Mouse (Mus musculus): Measurements from ENCODE around the gene Podn.

Podn gene

GRCm38 (mm10) chr4:108083032-108083735 lies 13.1 kb downstream of the Podn start:
- no peak for TF ChIP-seq GATA4 (IDR thresholded peaks at IDR 0.05; ENCODE audit: insufficient replicate concordance, low read length)

- TF ChIP-seq GATA4 (IDR thresholded peaks at IDR 0.05; ENCODE audit: insufficient replicate concordance, low read length): no peak
These were observed 13.8 kb downstream of the Podn start for GRCm38 (mm10) chr4:108082401-108082806.

DNA sequence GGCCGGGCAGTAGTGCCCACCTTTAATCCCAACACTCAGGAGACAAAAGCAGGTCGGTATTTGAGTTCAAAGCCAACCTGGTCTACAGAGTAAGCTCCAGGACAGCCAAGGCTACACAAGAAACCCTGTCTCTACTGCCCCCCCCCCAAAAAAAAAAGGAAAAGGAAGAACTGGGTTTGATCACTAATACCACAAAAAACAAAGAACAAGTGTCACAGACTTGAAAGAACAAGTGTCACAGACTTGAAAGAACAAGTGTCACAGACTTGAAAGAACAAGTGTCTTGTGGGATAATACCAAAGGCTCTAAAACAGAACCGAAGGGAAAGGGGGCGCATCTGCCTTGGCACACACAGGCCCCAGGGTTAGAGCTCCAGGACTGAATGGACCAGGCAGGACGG lies 15.4 kb downstream of the Podn start:
- no peak for TF ChIP-seq GATA4 (IDR thresholded peaks at IDR 0.05; ENCODE audit: insufficient replicate concordance, low read length)

- no peak for TF ChIP-seq GATA4 (IDR thresholded peaks at IDR 0.05; ENCODE audit: insufficient replicate concordance, low read length)
These were observed 16.5 kb downstream of the Podn start for GRCm38 (mm10) chr4:108079762-108080161.

- no peak for TF ChIP-seq GATA4 (IDR thresholded peaks at IDR 0.05; ENCODE audit: insufficient replicate concordance, low read length)
These were observed 18.9 kb downstream of the Podn start for GRCm38 (mm10) chr4:108077224-108077955.

DNA sequence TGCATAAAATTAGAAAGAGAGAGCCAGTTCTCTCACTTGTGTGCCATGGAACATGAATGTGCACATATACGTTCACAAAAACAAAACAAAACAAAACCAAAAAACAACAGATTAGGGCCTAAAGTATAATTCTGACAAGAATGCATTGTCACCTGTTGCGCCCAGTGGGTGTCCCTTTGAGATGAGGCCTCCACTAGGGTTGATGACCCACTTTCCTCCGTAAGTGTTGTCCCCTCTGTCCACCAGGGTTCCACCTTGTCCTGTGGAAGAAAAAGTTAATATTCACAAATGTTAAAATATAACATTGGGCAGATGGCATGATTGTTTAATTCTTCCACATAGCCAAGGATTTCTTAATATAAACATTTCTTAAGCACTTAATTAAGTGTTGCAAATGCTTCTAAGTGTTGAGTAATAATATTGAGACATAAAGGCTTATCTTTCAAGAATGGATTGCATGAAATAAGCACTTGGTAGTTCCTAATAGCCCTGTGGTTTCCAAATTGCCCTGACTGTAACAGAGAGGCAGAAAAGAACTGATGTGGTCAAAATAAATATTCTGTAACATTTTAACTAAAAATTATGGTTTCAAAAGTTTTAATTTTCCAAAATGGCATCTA lies 21.9 kb downstream of the Podn start:
- TF ChIP-seq GATA4 (IDR thresholded peaks at IDR 0.05; ENCODE audit: insufficient replicate concordance, low read length): no peak

DNA sequence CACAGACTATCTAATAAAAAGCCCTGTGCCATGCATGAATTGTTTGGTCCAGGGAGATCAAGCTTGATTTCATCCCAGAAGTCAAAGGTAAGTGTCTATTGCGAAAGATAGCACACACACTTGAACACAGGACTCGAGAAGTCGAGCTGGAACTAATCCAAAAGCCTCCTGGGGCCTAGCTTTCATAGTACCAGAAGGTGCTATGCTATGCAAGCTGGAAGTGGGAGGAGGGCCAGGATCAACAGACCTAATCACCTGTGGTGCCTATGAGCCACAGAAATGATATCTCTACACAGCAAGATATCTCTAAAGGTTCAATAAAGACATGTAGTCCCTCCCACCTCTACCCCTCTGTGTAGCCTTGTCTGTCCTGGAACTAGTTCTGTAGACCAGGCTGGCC lies 24.2 kb downstream of the Podn start:
- TF ChIP-seq GATA4 (IDR thresholded peaks at IDR 0.05; ENCODE audit: insufficient replicate concordance, low read length): peak; percentile 20; the same call in 1 of the 2 replicates

GRCm38 (mm10) chr4:108071235-108071901 lies 24.9 kb downstream of the Podn start:
- peak; percentile 66; the same call in 1 of the 2 replicates for TF ChIP-seq GATA4 (IDR thresholded peaks at IDR 0.05; ENCODE audit: insufficient replicate concordance, low read length)

DNA sequence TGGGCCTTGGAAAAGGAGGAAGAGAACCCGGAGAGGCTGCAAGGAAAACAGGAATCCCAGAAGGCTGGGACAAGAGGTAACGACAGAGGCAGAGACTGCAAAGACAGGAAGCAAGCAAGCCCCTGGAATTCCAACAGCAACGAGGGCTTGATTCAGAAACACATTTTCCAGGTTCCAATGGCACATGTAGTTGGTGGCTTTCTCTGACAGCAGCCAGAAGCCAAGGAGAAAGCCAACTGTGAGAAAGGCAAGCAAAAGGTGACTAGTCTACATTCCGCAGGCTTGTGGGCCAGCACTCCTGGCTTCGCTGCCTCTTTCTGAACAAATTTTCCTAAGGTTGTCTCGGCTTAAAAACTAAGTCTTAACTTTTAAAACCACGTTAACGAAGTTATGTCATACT lies 25.5 kb downstream of the Podn start:
- TF ChIP-seq GATA4 (IDR thresholded peaks at IDR 0.05; ENCODE audit: insufficient replicate concordance, low read length): no peak

- TF ChIP-seq GATA4 (IDR thresholded peaks at IDR 0.05; ENCODE audit: insufficient replicate concordance, low read length): no peak
These were observed 26.0 kb downstream of the Podn start for GRCm38 (mm10) chr4:108070286-108070685.

DNA sequence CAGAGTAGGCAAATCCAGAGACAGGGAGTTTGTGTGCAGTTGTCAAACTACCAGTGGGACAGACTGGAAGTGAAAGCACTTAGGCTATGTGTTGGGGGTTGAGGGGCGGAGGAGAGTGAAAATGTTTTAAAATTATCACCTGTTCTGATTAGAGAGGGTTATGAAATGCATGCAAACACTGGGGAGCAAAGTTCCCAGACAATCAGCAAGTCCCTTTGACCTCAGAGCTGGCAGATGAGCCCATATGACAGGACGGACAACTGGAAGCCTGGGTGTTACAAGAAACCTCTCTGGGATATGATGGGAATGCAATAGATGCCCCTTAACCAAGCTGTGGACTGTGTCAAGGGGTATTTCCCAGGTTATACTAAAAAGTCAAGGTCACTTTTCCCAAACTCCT lies 28.2 kb downstream of the Podn start:
- peak; percentile 72 for TF ChIP-seq GATA4 (IDR thresholded peaks at IDR 0.05; ENCODE audit: insufficient replicate concordance, low read length)

- TF ChIP-seq GATA4 (IDR thresholded peaks at IDR 0.05; ENCODE audit: insufficient replicate concordance, low read length): no peak
These were observed 29.0 kb downstream of the Podn start for GRCm38 (mm10) chr4:108067261-108067660.

DNA sequence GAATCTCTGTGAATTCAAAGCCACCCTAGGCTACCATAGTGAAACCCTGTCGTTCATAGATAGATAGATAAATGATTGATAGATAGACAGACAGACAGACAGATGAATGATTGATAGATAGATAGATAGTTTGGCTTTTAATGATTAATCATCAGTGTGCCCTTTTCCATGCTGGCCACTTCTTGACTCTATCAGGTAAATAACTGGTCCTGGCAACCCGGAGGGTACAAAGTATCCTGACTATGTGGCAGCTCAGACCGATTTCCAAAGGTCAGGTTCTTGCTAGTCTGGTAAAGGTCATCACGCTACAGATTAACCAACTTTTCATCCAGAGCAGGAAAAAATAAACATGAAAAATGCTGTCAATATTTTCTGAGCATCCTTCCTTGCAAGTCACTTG lies 29.7 kb downstream of the Podn start:
- peak; percentile 88 for TF ChIP-seq GATA4 (IDR thresholded peaks at IDR 0.05; ENCODE audit: insufficient replicate concordance, low read length)

GRCm38 (mm10) chr4:108065176-108065844 lies 30.9 kb downstream of the Podn start:
- TF ChIP-seq GATA4 (IDR thresholded peaks at IDR 0.05; ENCODE audit: insufficient replicate concordance, low read length): no peak

DNA sequence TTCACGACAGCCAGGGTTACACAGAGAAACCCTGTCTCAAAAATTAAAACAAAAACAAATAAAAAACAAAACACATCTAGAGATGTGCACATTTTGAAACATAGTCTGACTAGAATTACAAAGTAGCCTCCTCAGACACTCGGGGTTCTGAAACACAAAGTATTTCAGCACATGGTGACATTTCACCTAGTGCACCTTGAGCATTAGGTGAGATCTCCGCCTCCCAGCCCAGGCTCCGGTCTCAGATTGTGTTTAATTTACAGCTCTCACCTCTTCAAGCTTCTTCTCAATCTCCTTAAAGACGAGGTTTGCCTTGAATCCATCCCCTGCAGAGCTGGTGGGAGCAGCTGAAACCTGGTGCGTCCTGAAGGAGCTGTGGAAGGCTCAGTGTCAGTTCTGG lies 32.6 kb downstream of the Podn start:
- TF ChIP-seq GATA4 (IDR thresholded peaks at IDR 0.05; ENCODE audit: insufficient replicate concordance, low read length): no peak

Measured in liver, adult (tissue).